Mouse (Mus musculus): ENCODE results near the gene Comtd1.

Gene Comtd1

GRCm38 (mm10) chr14:21802543-21803206 lies 46.1 kb downstream of the Comtd1 start:
- DNase-seq, result no peak

- no peak for DNase-seq
These were observed 47.2 kb downstream of the Comtd1 start for GRCm38 (mm10) chr14:21801624-21802023.

- DNase-seq, result no peak
These were observed 48.1 kb downstream of the Comtd1 start for GRCm38 (mm10) chr14:21800641-21801040.
